Mouse (Mus musculus): ENCODE measurements around the gene Calhm3. TPM values are rescaled to one million over a fixed set of nuclear protein-coding genes. Genes with fewer than 3 reads are reported as not detected.
A peak's percentile ranks its signal among the peaks of the same experiment; 100 is the strongest.
"Not testable (repeated sequence)": the region's sequence is repeated elsewhere in the genome, so short reads cannot be mapped to it uniquely, and the experiment has no call there.

Gene Calhm3
- polyA plus RNA-seq, 1 experiment from 2014 or later = 0.33 TPM

DNA sequence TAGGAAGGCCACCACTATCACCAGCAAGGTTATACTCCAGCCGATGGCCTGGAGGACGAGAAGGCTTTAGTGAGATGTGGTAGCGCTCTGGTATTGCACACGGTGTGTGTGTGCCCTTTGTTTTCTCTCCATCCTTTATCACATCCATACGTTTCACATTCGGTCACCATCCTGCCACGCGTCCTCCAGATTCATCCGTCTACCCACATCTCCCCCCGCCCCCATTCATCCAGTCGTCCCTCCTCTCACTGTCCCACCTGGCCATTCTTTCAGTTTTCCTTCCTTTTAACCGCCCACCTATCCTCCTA, 5.5 kb downstream of the Calhm3 start:
- H3K9ac ChIP-seq (replicated peaks; ENCODE audit: low read depth, low read length) = peak overlapping the region; percentile 18; the same call in 1 of the 2 replicates
- H3K36me3 ChIP-seq (ENCODE audit: control insufficient read depth, insufficient read depth, low read length) = no peaks in the 10 kb centered on the region
- H3K27ac ChIP-seq (ENCODE audit: low read depth, low read length) = no peak overlapping the region
- H3K4me3 ChIP-seq (ENCODE audit: low read depth, low read length) = peak overlapping the region; percentile 22; the same call in 1 of the 2 replicates
- H3K4me1 ChIP-seq (ENCODE audit: control insufficient read depth, insufficient read depth, low read length) = no peaks in the 10 kb centered on the region
- peak overlapping the region; percentile 40 for H3K4me2 ChIP-seq (ENCODE audit: low read depth, low read length)
- H3K9me3 ChIP-seq (ENCODE audit: control insufficient read depth, low read length) = no peaks in the 10 kb centered on the region
- peak; percentile 21; the same call in 1 of the 2 replicates for ATAC-seq (ENCODE audit: low read depth)
- H3K27me3 ChIP-seq (ENCODE audit: control insufficient read depth, insufficient read depth, low read length) = 0 out of 2 replicates have a peak, but pooled peaks cover 2% of the 10 kb centered on the region
- WGBS = 61% methylated on average over 12 of the region's 12 CpGs

DNA sequence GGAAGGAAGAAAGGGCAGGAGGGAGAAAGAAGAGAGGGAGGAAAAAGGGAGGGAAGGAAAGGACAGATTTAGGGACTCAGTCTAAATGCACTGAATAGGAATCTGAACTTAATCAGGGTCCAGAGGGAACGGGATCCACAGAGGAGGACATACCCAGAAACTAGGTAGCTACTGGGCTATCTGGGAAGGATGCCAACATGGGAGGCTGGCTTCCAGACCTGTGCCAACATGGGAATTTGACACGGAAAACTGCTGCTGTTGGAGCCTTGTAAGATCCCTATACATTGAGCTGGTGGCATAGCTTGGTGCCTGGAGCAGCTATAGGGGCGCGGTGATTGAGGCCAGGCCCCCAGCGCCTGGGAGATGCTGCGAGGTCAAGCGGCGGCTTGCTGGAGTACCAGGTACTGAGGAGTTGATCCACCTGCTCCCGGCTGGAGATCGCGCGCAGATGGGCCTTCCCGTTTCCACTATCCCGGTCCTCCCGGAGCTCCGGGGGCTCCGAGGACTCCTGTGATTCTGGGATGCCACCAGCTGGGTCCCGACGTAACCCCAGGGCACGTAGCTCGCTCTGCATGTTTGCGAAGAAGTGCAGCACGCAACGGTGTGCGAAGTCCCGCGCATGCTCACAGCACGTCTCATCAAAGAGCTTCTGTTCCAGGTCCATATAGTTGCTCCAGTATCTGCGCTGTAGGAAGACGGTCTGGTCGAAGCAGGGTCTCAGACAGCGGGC, 6.1 kb downstream of the Calhm3 start:
- H3K9ac ChIP-seq (replicated peaks; ENCODE audit: low read depth, low read length) = peak overlapping the region; percentile 18; the same call in 1 of the 2 replicates
- peak overlapping the region; percentile 40 for H3K4me2 ChIP-seq (ENCODE audit: low read depth, low read length)
- no peaks in the 10 kb centered on the region for H3K9me3 ChIP-seq (ENCODE audit: control insufficient read depth, low read length)
- H3K27ac ChIP-seq (ENCODE audit: low read depth, low read length) = no peak overlapping the region
- H3K4me3 ChIP-seq (ENCODE audit: low read depth, low read length) = peak overlapping the region; percentile 22
- no peaks in the 10 kb centered on the region for H3K4me1 ChIP-seq (ENCODE audit: control insufficient read depth, insufficient read depth, low read length)
- H3K27me3 ChIP-seq (ENCODE audit: control insufficient read depth, insufficient read depth, low read length) = 0 out of 2 replicates have a peak, but pooled peaks cover 2% of the 10 kb centered on the region
- 23% methylated on average over 32 of the region's 32 CpGs for WGBS
- H3K36me3 ChIP-seq (ENCODE audit: control insufficient read depth, insufficient read depth, low read length) = no peaks in the 10 kb centered on the region
- ATAC-seq (ENCODE audit: low read depth) = peak; percentile 38

DNA sequence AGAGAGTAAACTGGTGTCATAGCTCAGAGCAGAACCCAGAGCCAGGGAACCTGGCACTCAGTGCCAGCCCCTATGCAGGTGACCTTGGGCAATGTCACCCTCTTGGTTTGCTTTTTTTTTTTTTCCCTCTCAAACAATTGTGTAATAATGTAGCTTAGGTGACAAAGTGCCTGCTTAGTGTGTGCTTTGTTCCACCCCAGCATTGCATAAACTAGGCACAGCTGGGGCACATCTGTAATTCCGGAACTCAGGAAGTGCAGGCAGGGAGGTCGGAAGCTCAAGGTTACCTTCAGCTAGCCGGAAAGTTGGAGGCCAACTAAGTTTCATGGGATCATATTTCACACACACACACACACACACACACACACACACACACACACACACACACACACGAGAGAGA, 7.7 kb downstream of the Calhm3 start:
- Histone ChIP-seq H3K4me3 (ENCODE audit: low read depth, low read length) (no peak overlapping the region), H3K27ac (ENCODE audit: low read depth, low read length) (no peak overlapping the region), H3K9ac (replicated peaks; ENCODE audit: low read depth, low read length) (no peak overlapping the region), H3K27me3 (ENCODE audit: control insufficient read depth, insufficient read depth, low read length) (0 out of 2 replicates have a peak, but pooled peaks cover 2% of the 10 kb centered on the region), H3K4me1 (ENCODE audit: control insufficient read depth, insufficient read depth, low read length) (no peaks in the 10 kb centered on the region), H3K36me3 (ENCODE audit: control insufficient read depth, insufficient read depth, low read length) (no peaks in the 10 kb centered on the region), H3K4me2 (ENCODE audit: low read depth, low read length) (no peak overlapping the region), H3K9me3 (ENCODE audit: control insufficient read depth, low read length) (no peaks in the 10 kb centered on the region)
- ATAC-seq (ENCODE audit: low read depth) = no peak
- WGBS = 63% methylated on average over 4 of the region's 4 CpGs

DNA sequence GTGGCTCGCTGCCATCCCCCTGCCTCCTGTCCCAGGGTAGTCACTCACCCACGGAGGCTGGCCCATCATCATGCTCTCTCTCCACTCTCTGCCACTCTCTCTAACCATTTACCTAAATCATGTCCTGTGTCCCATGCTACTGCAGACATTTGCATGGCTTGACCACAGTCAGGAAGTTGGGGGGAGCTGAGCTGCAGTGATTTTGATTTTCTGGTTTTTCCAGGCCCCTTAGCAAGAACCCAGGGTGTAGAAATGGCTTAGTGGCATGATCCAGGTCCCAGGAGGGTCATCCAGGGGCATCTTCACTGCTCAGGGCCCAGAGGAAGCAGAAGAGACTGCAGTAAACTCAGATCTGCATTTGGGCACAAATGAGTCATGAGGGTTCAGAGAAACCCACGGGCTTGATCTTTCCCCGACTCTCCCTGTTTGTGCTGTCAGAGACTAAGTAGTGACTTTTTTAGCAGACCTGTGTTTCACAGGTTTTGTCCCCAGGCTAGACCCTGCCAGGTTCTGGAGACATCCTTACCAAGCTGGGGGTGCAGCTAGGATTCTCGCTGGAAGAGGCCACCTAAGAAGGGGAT, 9.2 kb downstream of the Calhm3 start:
- 0 out of 2 replicates have a peak, but pooled peaks cover 2% of the 10 kb centered on the region for H3K27me3 ChIP-seq (ENCODE audit: control insufficient read depth, insufficient read depth, low read length)
- no peaks in the 10 kb centered on the region for H3K36me3 ChIP-seq (ENCODE audit: control insufficient read depth, insufficient read depth, low read length)
- H3K9ac ChIP-seq (replicated peaks; ENCODE audit: low read depth, low read length) = no peak overlapping the region
- H3K4me1 ChIP-seq (ENCODE audit: control insufficient read depth, insufficient read depth, low read length) = no peaks in the 10 kb centered on the region
- WGBS = 82% methylated on average over 5 of the region's 5 CpGs
- H3K4me2 ChIP-seq (ENCODE audit: low read depth, low read length) = no peak overlapping the region
- ATAC-seq (ENCODE audit: low read depth) = no peak
- H3K27ac ChIP-seq (ENCODE audit: low read depth, low read length) = no peak overlapping the region
- H3K4me3 ChIP-seq (ENCODE audit: low read depth, low read length) = no peak overlapping the region
- no peaks in the 10 kb centered on the region for H3K9me3 ChIP-seq (ENCODE audit: control insufficient read depth, low read length)

DNA sequence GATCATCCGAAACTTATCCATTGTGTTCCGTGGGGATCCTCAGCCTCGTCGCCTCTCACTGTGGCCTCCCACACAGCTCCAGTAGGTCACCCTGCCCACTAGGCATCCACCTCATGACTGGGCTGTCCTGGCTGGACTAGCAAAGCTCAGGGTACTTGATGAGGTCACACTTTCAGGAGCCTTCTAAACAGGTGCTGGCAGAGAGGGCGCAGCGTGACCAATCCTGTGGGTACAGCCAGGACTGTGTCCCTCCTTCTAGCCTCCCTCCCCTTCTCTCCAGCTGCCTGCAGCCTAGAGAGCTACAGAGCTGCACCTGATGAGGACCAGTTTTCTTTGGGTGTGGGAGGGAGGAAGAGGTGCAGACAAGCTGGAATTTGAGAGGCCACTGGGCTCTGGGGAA, 13.4 kb downstream of the Calhm3 start, which contains the start of gene Calhm1:
Calhm1 (minus strand) TSS at position 101 of the 400 bp plus-strand sequence.
- WGBS = 94% methylated on average over 6 of the region's 6 CpGs
- no peak within 1 kb of the TSS for H3K4me3 ChIP-seq (ENCODE audit: low read depth, low read length)
- no peak within 1 kb of the TSS for H3K27ac ChIP-seq (ENCODE audit: low read depth, low read length)
- H3K9me3 ChIP-seq (ENCODE audit: control insufficient read depth, low read length) = no peaks in the 10 kb centered on the region
- no peak for ATAC-seq (ENCODE audit: low read depth)
- H3K4me1 ChIP-seq (ENCODE audit: control insufficient read depth, insufficient read depth, low read length) = no peaks in the 10 kb centered on the region
- no peak within 1 kb of the TSS for H3K4me2 ChIP-seq (ENCODE audit: low read depth, low read length)
- H3K36me3 ChIP-seq (ENCODE audit: control insufficient read depth, insufficient read depth, low read length) = no peaks in the 10 kb centered on the region
- no peaks in the 10 kb centered on the region for H3K27me3 ChIP-seq (ENCODE audit: control insufficient read depth, insufficient read depth, low read length)
- H3K9ac ChIP-seq (replicated peaks; ENCODE audit: low read depth, low read length) = no peak within 1 kb of the TSS

DNA sequence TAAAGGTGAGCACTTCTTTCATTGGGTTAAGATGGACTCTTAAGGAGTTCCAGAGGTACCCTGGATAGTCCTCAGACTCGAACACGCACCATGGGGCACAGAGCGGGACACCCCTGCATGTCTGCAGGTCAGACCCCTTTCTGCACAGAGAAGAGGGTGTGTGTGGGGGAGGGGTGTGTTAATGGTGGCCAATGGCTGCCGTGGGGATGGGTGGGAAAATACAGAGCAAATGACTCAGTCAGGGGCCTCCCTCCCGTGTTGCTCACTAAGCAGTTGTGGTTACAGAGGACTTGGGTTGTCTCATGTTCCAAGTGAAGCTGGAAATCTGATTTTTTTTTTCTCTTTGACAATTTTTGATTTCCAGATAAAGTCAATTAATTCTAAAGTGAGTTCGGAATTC, 15.1 kb downstream of the Calhm3 start:
- Histone ChIP-seq H3K9ac (replicated peaks; ENCODE audit: low read depth, low read length) (no peak overlapping the region), H3K9me3 (ENCODE audit: control insufficient read depth, low read length) (no peaks in the 10 kb centered on the region), H3K27me3 (ENCODE audit: control insufficient read depth, insufficient read depth, low read length) (no peaks in the 10 kb centered on the region; the same call in 1 of the 2 replicates), H3K4me2 (ENCODE audit: low read depth, low read length) (no peak overlapping the region), H3K27ac (ENCODE audit: low read depth, low read length) (no peak overlapping the region), H3K4me1 (ENCODE audit: control insufficient read depth, insufficient read depth, low read length) (peaks cover 4% of the 10 kb centered on the region; the same call in 1 of the 2 replicates), H3K36me3 (ENCODE audit: control insufficient read depth, insufficient read depth, low read length) (no peaks in the 10 kb centered on the region), H3K4me3 (ENCODE audit: low read depth, low read length) (no peak overlapping the region)
- ATAC-seq (ENCODE audit: low read depth) = no peak
- WGBS = 77% methylated on average over 6 of the region's 6 CpGs

DNA sequence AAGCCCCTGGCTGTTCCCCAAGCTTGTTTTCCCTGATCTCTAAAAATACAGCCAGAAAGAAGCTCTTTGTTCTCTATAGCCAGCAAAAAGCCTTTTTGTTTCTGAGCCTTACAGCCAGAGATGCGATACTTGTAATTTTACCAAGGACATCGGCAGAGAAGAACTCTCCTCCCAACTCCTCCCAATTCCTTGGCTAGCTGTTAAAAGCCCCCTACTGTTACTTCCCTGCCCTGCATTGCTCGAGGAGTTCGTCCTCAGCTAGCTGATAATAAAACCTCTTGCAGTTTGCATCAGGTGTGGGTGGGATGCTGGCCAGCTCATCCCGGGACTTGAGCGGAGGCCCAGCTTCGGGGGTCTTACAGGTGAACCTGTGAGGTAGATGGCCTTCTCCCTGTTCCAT, 18.0 kb downstream of the Calhm3 start:
- not testable (repeated sequence) for H3K9ac ChIP-seq (replicated peaks; ENCODE audit: low read depth, low read length); H3K27ac ChIP-seq (ENCODE audit: low read depth, low read length); H3K36me3 ChIP-seq (ENCODE audit: control insufficient read depth, insufficient read depth, low read length); H3K4me1 ChIP-seq (ENCODE audit: control insufficient read depth, insufficient read depth, low read length); H3K4me2 ChIP-seq (ENCODE audit: low read depth, low read length); H3K27me3 ChIP-seq (ENCODE audit: control insufficient read depth, insufficient read depth, low read length); H3K4me3 ChIP-seq (ENCODE audit: low read depth, low read length); ATAC-seq (ENCODE audit: low read depth); H3K9me3 ChIP-seq (ENCODE audit: control insufficient read depth, low read length)
- WGBS = 27% methylated on average over 7 of the region's 7 CpGs

DNA sequence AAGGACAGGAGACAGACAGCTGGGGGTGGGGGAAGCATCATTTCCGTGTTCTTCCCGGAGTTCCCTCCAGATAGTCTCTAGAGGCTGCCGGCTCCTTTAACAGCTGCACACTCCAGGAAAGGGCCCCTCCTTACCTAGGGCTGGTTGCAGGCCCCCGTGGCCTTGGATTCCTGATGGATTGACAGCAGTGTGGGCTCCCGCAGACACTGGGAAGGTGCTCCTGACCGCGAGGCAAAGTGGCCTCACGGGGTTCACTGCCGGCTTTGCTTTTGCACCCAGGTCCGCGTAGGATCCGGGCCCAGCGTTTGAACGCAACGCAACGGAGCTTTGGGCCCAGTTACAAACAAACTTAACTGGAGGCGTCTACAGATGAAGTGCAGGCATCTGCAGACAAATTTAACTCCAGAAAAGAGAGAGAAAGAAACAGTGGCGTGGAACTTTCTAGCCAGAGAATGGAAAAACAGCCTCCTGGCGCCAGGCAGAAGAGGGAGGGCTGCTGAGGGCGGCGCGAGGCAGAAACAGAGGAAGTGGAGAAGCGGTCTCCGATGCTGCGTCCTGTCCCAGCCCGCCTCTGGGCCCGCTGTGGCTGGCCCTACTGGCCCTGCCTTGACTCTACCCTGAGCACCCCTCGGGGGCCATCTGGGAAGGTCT, 19.7 kb downstream of the Calhm3 start, which contains the start of gene Calhm2:
Calhm2 (minus strand) TSS at position 524 of the 651 bp plus-strand sequence.
- no peaks in the 10 kb centered on the region for H3K9me3 ChIP-seq (ENCODE audit: control insufficient read depth, low read length)
- peak within 1 kb of the TSS; percentile 40 for H3K4me2 ChIP-seq (ENCODE audit: low read depth, low read length)
- 0 out of 2 replicates have a peak within 1 kb of the TSS, but pooled peaks have one; percentile 7 for H3K4me3 ChIP-seq (ENCODE audit: low read depth, low read length)
- H3K27me3 ChIP-seq (ENCODE audit: control insufficient read depth, insufficient read depth, low read length) = no peaks in the 10 kb centered on the region; the same call in 1 of the 2 replicates
- 9% methylated on average over 28 of the region's 28 CpGs for WGBS
- no peaks in the 10 kb centered on the region for H3K36me3 ChIP-seq (ENCODE audit: control insufficient read depth, insufficient read depth, low read length)
- no peak within 1 kb of the TSS for H3K27ac ChIP-seq (ENCODE audit: low read depth, low read length)
- peak within 1 kb of the TSS; percentile 16; the same call in 1 of the 2 replicates for H3K9ac ChIP-seq (replicated peaks; ENCODE audit: low read depth, low read length)
- ATAC-seq (ENCODE audit: low read depth) = no peak; the same call in 1 of the 2 replicates
- H3K4me1 ChIP-seq (ENCODE audit: control insufficient read depth, insufficient read depth, low read length) = peaks cover 4% of the 10 kb centered on the region; the same call in 1 of the 2 replicates
